Mouse (Mus musculus) liver, embryonic 12.5 days (tissue): Measurements from ENCODE around the gene Rdh16. TPM values are rescaled to one million over a fixed set of nuclear protein-coding genes. Genes with fewer than 3 reads are reported as not detected.
"Not testable (repeated sequence)": the region's sequence is repeated elsewhere in the genome, so short reads cannot be mapped to it uniquely, and the experiment has no call there.

Experiments used
- ATAC-seq: fragments of 200-750 bp; cut with Nextera tagmentation; 2 replicates; pipeline ENCODE4 v1.8.0; 2017; ENCODE audit warnings: moderate number of reproducible peaks, mild to moderate bottlenecking, moderate library complexity
- H3K27ac ChIP-seq: fragments of 300-500 bp; sonication (generic); 2 replicates; pipeline ENCODE4 v1.5.1; 2016; ENCODE audit warnings: mild to moderate bottlenecking
- H3K27me3 ChIP-seq: fragments of 300-500 bp; sonication (generic); replicated peaks from 2 replicates; pipeline ENCODE4 v1.6.1; 2016; ENCODE audit warnings: mild to moderate bottlenecking, moderate library complexity
- H3K36me3 ChIP-seq: fragments of 300-500 bp; sonication (generic); 2 replicates; pipeline ENCODE4 v1.6.1; 2016; ENCODE audit warnings: mild to moderate bottlenecking, moderate library complexity
- H3K4me1 ChIP-seq: fragments of 300-500 bp; sonication (generic); 2 replicates; pipeline ENCODE4 v1.6.1; 2016
- H3K4me2 ChIP-seq: fragments of 300-500 bp; sonication (generic); 2 replicates; pipeline ENCODE4 v1.6.1; 2016; ENCODE audit warnings: mild to moderate bottlenecking, moderate library complexity
- H3K4me3 ChIP-seq: fragments of 300-500 bp; sonication (generic); 2 replicates; pipeline ENCODE4 v1.5.1; 2016; ENCODE audit warnings: mild to moderate bottlenecking, moderate library complexity
- H3K9ac ChIP-seq: fragments of 300-500 bp; sonication (generic); 2 replicates; pipeline ENCODE4 v1.6.1; 2016; ENCODE audit warnings: mild to moderate bottlenecking, moderate library complexity
- H3K9me3 ChIP-seq: fragments of 300-500 bp; sonication (generic); replicated peaks from 2 replicates; pipeline ENCODE4 v1.6.1; 2016; ENCODE audit warnings: mild to moderate bottlenecking, moderate library complexity
- WGBS: fragments of 180-500 bp; shearing (Covaris S2); methylation state at CpG from one replicate; pipeline ENCODE4 v1.1.7; 2016; ENCODE audit not compliant: insufficient replicate concordance; 5-methylcytosine and 5-hydroxymethylcytosine counted together
- polyA plus RNA-seq: library from polyadenylated mRNA; unstranded; fragments of >200 nt; fragmentation: Nextera tagmentation; extraction: Ambion mirVana; gene quantifications from 2 replicates; pipeline ENCODE4 v1.2.1, GENCODE M21; 2016

The Rdh16 gene
- polyA plus RNA-seq: not detected in 2 replicates

GRCm38 (mm10) chr10:127800891-127801290, at the start of gene Rdh16:
TSS of gene Rdh16 (plus strand) at chr10:127801152.
- ATAC-seq: no peak
- WGBS: 65% methylated on average over 6 of the region's 6 CpGs
- H3K36me3 ChIP-seq: no peaks in the 10 kb centered on the region

GRCm38 (mm10) chr10:127751548-127751947, 49.4 kb upstream of the Rdh16 start, which contains the start of gene Gpr182:
TSS of gene Gpr182 (minus strand) at chr10:127751732.
- H3K27me3 ChIP-seq: 0 out of 2 replicates have a peak, but pooled peaks cover 8% of the 10 kb centered on the region
- H3K27ac ChIP-seq: 0 out of 2 replicates have a peak within 1 kb of the TSS, but pooled peaks have one; percentile 10
- H3K36me3 ChIP-seq: peaks cover 17% of the 10 kb centered on the region
- H3K4me1 ChIP-seq: peaks cover 58% of the 10 kb centered on the region
- ATAC-seq: 0 out of 2 replicates have a peak, but pooled peaks have one; percentile 29
- no peak within 1 kb of the TSS; the same call in 1 of the 2 replicates for H3K9ac ChIP-seq
- WGBS: 32% methylated on average over 8 of the region's 8 CpGs
- no peaks in the 10 kb centered on the region for H3K9me3 ChIP-seq
- peak within 1 kb of the TSS; percentile 7 for H3K4me2 ChIP-seq
- H3K4me3 ChIP-seq: peak within 1 kb of the TSS; percentile 33

More at GRCm38 (mm10) chr10:127800891-127801290, at the start of gene Rdh16:
- no peak within 1 kb of the TSS for H3K9ac ChIP-seq
- H3K4me1 ChIP-seq: no peaks in the 10 kb centered on the region
- H3K4me2 ChIP-seq: no peak within 1 kb of the TSS
- no peaks in the 10 kb centered on the region for H3K27me3 ChIP-seq
- H3K9me3 ChIP-seq: no peaks in the 10 kb centered on the region
- no peak within 1 kb of the TSS for H3K4me3 ChIP-seq
- H3K27ac ChIP-seq: no peak within 1 kb of the TSS

GRCm38 (mm10) chr10:127754566-127755166, 46.3 kb upstream of the Rdh16 start:
- no peak overlapping the region for H3K4me2 ChIP-seq
- 49% methylated on average over 6 of the region's 6 CpGs for WGBS
- ATAC-seq: no peak

GRCm38 (mm10) chr10:127755246-127755645, 45.7 kb upstream of the Rdh16 start:
- peaks cover 32% of the 10 kb centered on the region for H3K4me1 ChIP-seq
- H3K27me3 ChIP-seq: 0 out of 2 replicates have a peak, but pooled peaks cover 7% of the 10 kb centered on the region
- no peak overlapping the region for H3K9ac ChIP-seq
- H3K36me3 ChIP-seq: no peaks in the 10 kb centered on the region
- no peaks in the 10 kb centered on the region for H3K9me3 ChIP-seq
- WGBS: 35% methylated on average over 3 of the region's 3 CpGs
- ATAC-seq: no peak
- no peak overlapping the region; the same call in 1 of the 2 replicates for H3K27ac ChIP-seq
- H3K4me2 ChIP-seq: no peak overlapping the region
- H3K4me3 ChIP-seq: no peak overlapping the region

More at GRCm38 (mm10) chr10:127754566-127755166, 46.3 kb upstream of the Rdh16 start:
- Histone ChIP-seq H3K4me1 (peaks cover 37% of the 10 kb centered on the region), H3K4me3 (no peak overlapping the region), H3K36me3 (no peaks in the 10 kb centered on the region), H3K9ac (no peak overlapping the region), H3K9me3 (no peaks in the 10 kb centered on the region), H3K27me3 (0 out of 2 replicates have a peak, but pooled peaks cover 8% of the 10 kb centered on the region), H3K27ac (no peak overlapping the region; the same call in 1 of the 2 replicates)

GRCm38 (mm10) chr10:127755770-127756468, 45.0 kb upstream of the Rdh16 start:
- peak overlapping the region; percentile 27; the same call in 1 of the 2 replicates for H3K4me3 ChIP-seq
- ATAC-seq: peak; percentile 35; the same call in 1 of the 2 replicates
- WGBS: 12% methylated on average over 16 of the region's 18 CpGs

GRCm38 (mm10) chr10:127759181-127760110, 41.5 kb upstream of the Rdh16 start, which contains the start of the genes Rdh1 and Rdh16f1:
TSS of gene Rdh1 (plus strand) at chr10:127759721.
TSS of gene Rdh16f1 (plus strand) at chr10:127759787.
- Histone ChIP-seq H3K4me3 (no peak within 1 kb of the TSS), H3K4me2 (no peak within 1 kb of the TSS), H3K4me1 (peaks cover 21% of the 10 kb centered on the region), H3K27ac (no peak within 1 kb of the TSS), H3K9ac (no peak within 1 kb of the TSS), H3K9me3 (no peaks in the 10 kb centered on the region), H3K27me3 (no peaks in the 10 kb centered on the region), H3K36me3 (no peaks in the 10 kb centered on the region)
- WGBS: 59% methylated on average over 9 of the region's 9 CpGs
- no peak for ATAC-seq

More at GRCm38 (mm10) chr10:127755770-127756468, 45.0 kb upstream of the Rdh16 start:
- peaks cover 28% of the 10 kb centered on the region for H3K4me1 ChIP-seq
- no peak overlapping the region for H3K9ac ChIP-seq
- peak overlapping the region; percentile 59 for H3K4me2 ChIP-seq
- no peaks in the 10 kb centered on the region for H3K9me3 ChIP-seq
- 0 out of 2 replicates have a peak, but pooled peaks cover under 1% of the 10 kb centered on the region for H3K27me3 ChIP-seq
- no peak overlapping the region for H3K27ac ChIP-seq
- no peaks in the 10 kb centered on the region for H3K36me3 ChIP-seq

- H3K36me3 ChIP-seq, H3K4me2 ChIP-seq, H3K9me3 ChIP-seq, ATAC-seq, H3K27ac ChIP-seq, H3K9ac ChIP-seq, H3K4me3 ChIP-seq, H3K4me1 ChIP-seq, H3K27me3 ChIP-seq: not testable (repeated sequence)
- 71% methylated on average over 10 of the region's 10 CpGs for WGBS
Measured at GRCm38 (mm10) chr10:127762926-127763325, 38.0 kb upstream of the Rdh16 start.

GRCm38 (mm10) chr10:127763914-127764680, 36.9 kb upstream of the Rdh16 start:
- WGBS: 58% methylated on average over 12 of the region's 12 CpGs
- peak overlapping the region; percentile 59 for H3K27ac ChIP-seq
- H3K36me3 ChIP-seq: no peaks in the 10 kb centered on the region
- no peak overlapping the region for H3K4me3 ChIP-seq
- H3K4me2 ChIP-seq: no peak overlapping the region
- peak; percentile 67 for ATAC-seq
- H3K9me3 ChIP-seq: no peaks in the 10 kb centered on the region
- H3K4me1 ChIP-seq: no peaks in the 10 kb centered on the region
- H3K27me3 ChIP-seq: no peaks in the 10 kb centered on the region
- no peak overlapping the region for H3K9ac ChIP-seq

- Histone ChIP-seq H3K4me3 (no peak overlapping the region), H3K9me3 (no peaks in the 10 kb centered on the region), H3K4me1 (no peaks in the 10 kb centered on the region), H3K27me3 (no peaks in the 10 kb centered on the region), H3K4me2 (no peak overlapping the region), H3K9ac (no peak overlapping the region), H3K36me3 (no peaks in the 10 kb centered on the region), H3K27ac (no peak overlapping the region)
- WGBS: 59% methylated on average over 1 of the region's 1 CpGs
- ATAC-seq: no peak
Measured at GRCm38 (mm10) chr10:127766564-127766963, 34.4 kb upstream of the Rdh16 start.

- Histone ChIP-seq H3K4me1 (no peaks in the 10 kb centered on the region), H3K9me3 (no peaks in the 10 kb centered on the region), H3K4me2 (no peak within 1 kb of the TSS), H3K9ac (no peak within 1 kb of the TSS), H3K27ac (no peak within 1 kb of the TSS), H3K27me3 (no peaks in the 10 kb centered on the region), H3K4me3 (no peak within 1 kb of the TSS), H3K36me3 (no peaks in the 10 kb centered on the region)
- 49% methylated on average over 2 of the region's 2 CpGs for WGBS
- ATAC-seq: no peak
Measured at GRCm38 (mm10) chr10:127776011-127776410, 24.9 kb upstream of the Rdh16 start, which contains the start of gene Rdh9. TSS of gene Rdh9 (plus strand) at chr10:127776386.

- H3K36me3 ChIP-seq, H3K9me3 ChIP-seq, H3K9ac ChIP-seq, H3K27me3 ChIP-seq, H3K4me1 ChIP-seq, H3K27ac ChIP-seq, ATAC-seq, H3K4me3 ChIP-seq, H3K4me2 ChIP-seq: not testable (repeated sequence)
- WGBS: 86% methylated on average over 17 of the region's 17 CpGs
Measured at GRCm38 (mm10) chr10:127782321-127782720, 18.6 kb upstream of the Rdh16 start.
